Mouse (Mus musculus) liver, embryonic 14.5 days (tissue): Measurements from ENCODE around the gene Serpina3m.

Source experiments
- CTCF ChIP-seq: IDR thresholded peaks from 2 replicates; pipeline ENCODE4 v1.5.1; 2016; ENCODE audit warnings: antibody characterized with exemption, low read depth, control low read depth
- EP300 ChIP-seq: IDR thresholded peaks from 2 replicates; pipeline ENCODE4 v1.6.1; 2016; ENCODE audit warnings: antibody characterized with exemption, low read depth

DNA sequence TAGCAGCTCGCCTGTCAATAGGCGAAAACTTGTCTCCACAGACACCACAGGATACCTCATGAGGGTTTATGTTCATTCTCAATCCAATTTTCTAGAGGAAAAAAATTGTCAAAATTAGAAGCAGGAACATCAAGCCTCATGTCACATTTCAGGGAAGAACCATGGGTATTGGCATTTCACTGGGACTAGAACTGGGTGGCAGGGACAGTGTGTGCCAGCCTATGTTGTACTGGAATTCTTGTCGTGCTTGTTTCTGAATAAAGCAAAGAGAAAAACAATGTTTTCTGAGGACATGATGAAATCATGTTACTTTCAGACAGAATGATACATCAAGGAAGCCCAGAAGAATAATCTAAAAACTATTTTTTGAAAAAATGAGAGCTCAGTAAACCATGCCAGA, 87.3 kb downstream of the Serpina3m start:
- TF ChIP-seq CTCF (no peak), EP300 (no peak)
